Mouse (Mus musculus) embryonic fibroblast, embryonic 13.5 days (primary cell): ENCODE data around the gene Plpp7.

Source experiments
- CTCF ChIP-seq: IDR thresholded peaks from 2 replicates; pipeline ENCODE4 v1.5.1; 2011; ENCODE audit warnings: mild to moderate bottlenecking, control low read depth, low read length, moderate library complexity, borderline replicate concordance; ENCODE audit not compliant: insufficient read depth
- POLR2A ChIP-seq: IDR thresholded peaks from 2 replicates; pipeline ENCODE4 v1.6.1; 2011; ENCODE audit warnings: low read depth, mild to moderate bottlenecking, control low read depth, low read length, moderate library complexity

GRCm38 (mm10) chr2:32102944-32103343, 7.6 kb downstream of the Plpp7 start:
- TF ChIP-seq POLR2A = no peak
- TF ChIP-seq CTCF = no peak
